Mouse (Mus musculus): ENCODE measurements around the gene Pdia6. TPM values are rescaled to one million over a fixed set of nuclear protein-coding genes. Genes with fewer than 3 reads are reported as not detected.

The Pdia6 gene
- total RNA-seq (2018; cell fraction: chromatin; rRNA removed): 100 to 1,000 TPM in 10 of 26 experiments, 10 to 100 TPM in 16; 43.7 to 144 (median 87.4) TPM
- 100 to 1,000 TPM; 106 to 240 (median 168) TPM for total RNA-seq (2018; cell fraction: cytosol; rRNA removed)
- total RNA-seq (2018; cell fraction: nucleus; rRNA removed): 100 to 1,000 TPM in 25 of 26 experiments, 10 to 100 TPM in 1; 89.1 to 383 (median 211) TPM
- 176 to 280 TPM (median 259 TPM) in 3 replicates for polyA plus RNA-seq (2018)

DNA sequence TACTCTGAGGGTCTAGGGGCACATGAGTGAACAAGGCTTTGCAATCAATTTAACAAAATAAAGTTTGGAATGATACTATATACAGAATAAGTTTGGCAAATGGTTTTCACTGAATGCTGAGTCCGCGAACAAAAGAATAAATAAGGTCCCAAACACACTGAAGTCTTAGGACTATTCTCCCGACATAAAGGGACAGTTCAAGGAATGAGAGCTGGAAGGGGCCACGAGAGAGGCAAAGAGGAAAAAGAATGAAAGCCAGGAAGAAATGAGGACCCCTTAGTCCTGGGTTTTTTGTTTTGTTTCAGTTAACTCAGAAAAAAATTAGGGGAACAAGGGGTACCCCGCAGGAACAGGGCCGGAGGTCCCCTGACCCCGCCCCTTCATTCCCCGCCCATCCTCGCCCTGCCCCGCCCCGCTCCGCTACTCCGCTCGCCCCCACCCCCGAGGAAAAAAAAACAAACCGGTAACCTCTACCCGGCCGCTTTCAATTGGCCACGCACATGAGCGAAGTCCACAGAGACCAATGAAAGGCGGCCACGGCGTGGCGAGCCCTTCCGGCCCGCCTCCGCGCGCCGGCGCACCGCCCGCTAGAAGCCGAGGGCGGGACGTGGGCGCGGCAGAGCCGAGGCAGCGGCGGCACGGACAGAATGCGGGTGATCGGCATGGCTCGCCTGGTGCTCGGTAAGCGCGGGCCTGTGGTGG is at the start of gene Pdia6:
Gene Pdia6, plus strand, starts transcription at position 575 of the 702 bp plus-strand sequence.
- H3K79me2 ChIP-seq (ENCODE audit: inconsistent target): peaks cover 45% of the 10 kb centered on the region
- peak within 1 kb of the TSS; percentile 96 for H3K4me3 ChIP-seq (ENCODE audit: inconsistent target)
- 3% methylated on average over 45 of the region's 48 CpGs for WGBS (ENCODE audit: missing documents)
- peak within 1 kb of the TSS; percentile 58 for H3K27ac ChIP-seq
- peaks cover 5% of the 10 kb centered on the region; the same call in 1 of the 2 replicates for H3K36me3 ChIP-seq (ENCODE audit: inconsistent target)

DNA sequence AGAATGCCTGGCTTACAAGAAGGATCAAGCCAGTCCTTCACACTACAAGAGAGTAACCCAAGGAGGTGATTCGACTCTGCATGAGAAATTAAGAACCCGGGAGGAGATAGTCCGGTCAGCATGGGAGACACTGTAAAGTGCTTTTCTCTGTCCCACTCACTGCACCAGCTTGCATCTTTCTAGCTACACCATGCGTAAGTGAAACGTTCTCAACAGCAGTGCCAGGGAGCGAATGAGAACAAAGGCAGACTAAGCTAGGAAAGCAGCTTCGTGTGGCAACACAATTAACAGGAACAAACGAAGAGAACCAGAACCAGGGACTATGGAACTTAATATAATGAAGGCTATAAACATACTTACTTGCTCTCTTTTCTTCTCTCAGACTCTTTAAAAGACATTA is 48.0 kb upstream of the Pdia6 start:
- WGBS (ENCODE audit: missing documents): 80% methylated on average over 7 of the region's 8 CpGs
- Histone ChIP-seq H3K27ac (no peak overlapping the region), H3K36me3 (ENCODE audit: inconsistent target) (no peaks in the 10 kb centered on the region)

DNA sequence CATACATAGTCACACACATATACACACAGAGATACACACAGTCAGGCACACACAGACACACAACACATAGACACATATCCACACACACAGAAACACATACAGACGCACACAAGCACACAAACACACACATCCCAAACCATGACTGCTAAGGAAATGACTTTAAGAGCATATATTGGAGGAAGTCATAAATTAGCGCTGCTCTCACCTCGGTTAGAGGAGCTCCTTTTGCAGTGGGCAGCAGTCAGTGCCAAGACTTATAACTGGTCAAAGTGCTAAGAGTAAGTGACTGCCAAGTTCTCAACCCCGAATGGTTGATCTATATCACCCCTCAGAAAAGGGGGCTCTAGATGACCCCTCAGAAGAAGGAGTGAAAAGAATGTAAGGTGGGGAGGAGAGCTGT is 47.2 kb upstream of the Pdia6 start:
- Histone ChIP-seq H3K27ac (no peak overlapping the region), H3K36me3 (ENCODE audit: inconsistent target) (no peaks in the 10 kb centered on the region), H3K79me2 (ENCODE audit: inconsistent target) (no peaks in the 10 kb centered on the region), H3K4me3 (ENCODE audit: inconsistent target) (no peak overlapping the region)
- 7% methylated on average over 4 of the region's 4 CpGs for WGBS (ENCODE audit: missing documents)

More for the DNA sequence above, 48.0 kb upstream of the Pdia6 start:
- Histone ChIP-seq H3K4me3 (ENCODE audit: inconsistent target) (no peak overlapping the region), H3K79me2 (ENCODE audit: inconsistent target) (no peaks in the 10 kb centered on the region)

DNA sequence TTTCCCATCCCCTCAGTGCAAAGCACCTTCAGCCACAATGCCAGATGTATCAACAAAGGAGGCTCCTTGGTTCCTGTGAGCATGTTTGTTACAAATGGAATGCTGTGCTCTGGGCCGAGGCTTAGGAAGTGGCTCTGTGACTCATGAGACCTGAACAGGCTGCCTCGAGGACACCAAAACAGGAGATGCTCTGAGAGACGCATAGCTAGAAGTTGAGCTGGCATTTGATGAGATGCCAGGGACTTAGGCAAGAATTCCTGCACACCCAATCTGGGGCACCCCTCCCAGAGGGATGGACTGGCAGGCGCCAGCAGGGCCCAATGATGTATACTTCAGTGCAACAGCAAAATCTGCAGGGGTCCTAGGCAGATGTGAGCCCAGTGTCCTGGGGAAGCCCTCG is 45.7 kb upstream of the Pdia6 start:
- Histone ChIP-seq H3K4me3 (ENCODE audit: inconsistent target) (no peak overlapping the region), H3K36me3 (ENCODE audit: inconsistent target) (no peaks in the 10 kb centered on the region), H3K27ac (no peak overlapping the region), H3K79me2 (ENCODE audit: inconsistent target) (no peaks in the 10 kb centered on the region)
- WGBS (ENCODE audit: missing documents): 86% methylated on average over 5 of the region's 5 CpGs

DNA sequence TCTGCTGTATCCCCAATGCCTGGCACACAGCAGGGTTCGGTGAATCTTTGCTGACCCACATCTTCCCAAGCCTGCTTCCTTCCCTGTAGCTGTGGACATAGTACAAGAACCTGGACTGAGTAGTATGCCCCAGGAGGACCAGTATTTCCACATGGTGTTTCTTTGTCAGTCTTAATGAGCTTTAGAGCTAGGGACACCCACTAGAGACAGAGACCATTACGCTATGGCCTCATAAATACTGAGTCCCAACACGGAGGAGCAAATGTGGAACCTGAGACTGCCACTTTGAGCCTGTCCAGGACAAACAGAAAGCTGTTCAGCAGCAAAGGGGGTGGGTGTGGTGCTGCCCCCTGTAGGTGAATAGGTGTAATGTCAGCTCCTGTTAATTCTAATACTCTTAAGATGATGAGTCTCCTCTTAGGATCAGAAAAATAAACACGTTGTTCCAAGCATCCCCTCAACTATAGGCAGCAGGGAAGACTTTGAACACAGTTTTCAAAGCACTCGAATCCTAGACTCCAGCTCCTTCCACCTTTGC is 44.4 kb upstream of the Pdia6 start:
- Histone ChIP-seq H3K36me3 (ENCODE audit: inconsistent target) (no peaks in the 10 kb centered on the region), H3K27ac (no peak overlapping the region), H3K79me2 (ENCODE audit: inconsistent target) (no peaks in the 10 kb centered on the region), H3K4me3 (ENCODE audit: inconsistent target) (no peak overlapping the region)
- 46% methylated on average over 5 of the region's 5 CpGs for WGBS (ENCODE audit: missing documents)

DNA sequence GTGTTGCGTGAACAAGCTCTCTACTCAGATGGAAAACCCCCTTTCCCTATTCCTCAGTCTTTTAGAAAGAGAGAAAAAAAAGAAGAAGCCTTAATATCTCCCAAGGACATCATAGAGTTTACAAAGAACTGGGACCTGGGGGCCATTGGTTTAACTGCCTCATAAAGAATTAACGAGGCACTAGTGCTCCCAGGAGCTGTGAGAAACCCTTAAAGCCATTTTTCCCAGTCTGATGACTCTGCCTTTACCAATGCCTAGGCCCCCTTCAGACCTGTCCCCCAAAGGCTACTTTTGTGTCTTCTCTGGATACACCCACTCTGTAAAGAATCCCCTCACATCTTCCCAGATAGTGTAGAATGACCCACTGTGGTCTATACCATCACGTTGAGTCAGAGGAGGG is 43.3 kb upstream of the Pdia6 start:
- no peaks in the 10 kb centered on the region for H3K79me2 ChIP-seq (ENCODE audit: inconsistent target)
- no peak overlapping the region for H3K4me3 ChIP-seq (ENCODE audit: inconsistent target)
- no peaks in the 10 kb centered on the region for H3K36me3 ChIP-seq (ENCODE audit: inconsistent target)
- 63% methylated on average over 3 of the region's 3 CpGs for WGBS (ENCODE audit: missing documents)
- no peak overlapping the region for H3K27ac ChIP-seq

DNA sequence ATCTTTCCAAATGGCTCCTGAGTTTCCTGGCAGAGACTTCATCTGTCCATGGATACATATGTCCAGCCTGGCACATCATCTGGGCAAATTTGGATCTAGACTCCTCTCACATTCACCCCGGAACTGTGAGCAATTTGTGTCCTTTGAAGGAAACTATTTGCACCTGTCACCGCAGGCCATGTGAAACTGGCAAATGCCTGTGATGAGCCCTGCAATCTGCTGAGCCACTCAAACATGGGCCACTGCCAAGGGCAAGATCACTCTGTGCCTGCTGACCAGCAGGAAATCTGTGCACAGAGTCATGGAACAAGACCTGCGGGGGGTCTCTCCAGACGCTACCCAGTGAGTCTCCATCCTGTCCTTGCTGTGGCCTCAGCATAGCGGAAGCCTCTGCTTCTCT is 41.3 kb upstream of the Pdia6 start:
- WGBS (ENCODE audit: missing documents): 94% methylated on average over 5 of the region's 5 CpGs
- no peak overlapping the region for H3K4me3 ChIP-seq (ENCODE audit: inconsistent target)
- no peaks in the 10 kb centered on the region for H3K79me2 ChIP-seq (ENCODE audit: inconsistent target)
- no peaks in the 10 kb centered on the region for H3K36me3 ChIP-seq (ENCODE audit: inconsistent target)
- H3K27ac ChIP-seq: no peak overlapping the region

DNA sequence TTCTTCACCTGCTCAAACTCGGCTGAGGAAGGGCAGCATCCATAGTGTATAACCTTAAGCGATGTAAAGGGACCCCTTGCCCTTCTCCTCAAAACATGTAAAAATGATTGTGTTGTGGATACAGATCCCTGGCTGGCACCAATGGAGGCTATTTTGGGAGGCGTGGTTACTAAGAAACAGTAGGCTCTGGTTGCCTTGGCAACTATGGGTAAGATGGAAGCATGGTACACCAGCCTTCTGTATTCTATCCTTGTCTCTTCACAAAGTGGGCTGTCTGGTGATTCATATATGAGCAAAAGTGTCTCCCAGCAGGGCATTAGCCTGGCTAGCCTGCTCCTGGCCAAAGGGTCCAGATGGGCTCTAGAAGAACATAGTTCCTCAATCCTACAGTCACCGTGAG is 38.4 kb upstream of the Pdia6 start:
- 78% methylated on average over 4 of the region's 4 CpGs for WGBS (ENCODE audit: missing documents)
- Histone ChIP-seq H3K79me2 (ENCODE audit: inconsistent target) (no peaks in the 10 kb centered on the region), H3K36me3 (ENCODE audit: inconsistent target) (no peaks in the 10 kb centered on the region), H3K4me3 (ENCODE audit: inconsistent target) (no peak overlapping the region), H3K27ac (no peak overlapping the region)

DNA sequence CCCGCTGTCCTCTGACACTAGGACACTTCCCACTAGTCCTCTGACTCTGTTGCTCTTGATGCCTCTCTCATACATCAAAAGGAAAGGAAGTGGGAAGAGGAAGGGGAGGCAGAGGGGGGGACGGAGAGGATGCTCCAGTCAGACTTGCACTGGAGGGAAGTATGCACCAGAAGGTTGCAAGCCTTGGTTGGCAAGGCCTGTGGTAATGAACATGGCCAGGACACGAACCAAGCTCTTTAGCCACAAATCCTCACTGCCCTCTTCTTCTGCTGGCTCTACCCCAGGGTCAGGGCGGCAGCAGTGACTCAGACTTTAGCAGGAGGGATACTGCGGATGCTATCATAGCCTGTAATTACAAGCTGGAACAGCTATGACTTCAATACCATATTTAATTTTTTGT is 35.8 kb upstream of the Pdia6 start:
- Histone ChIP-seq H3K36me3 (ENCODE audit: inconsistent target) (no peaks in the 10 kb centered on the region), H3K79me2 (ENCODE audit: inconsistent target) (no peaks in the 10 kb centered on the region), H3K27ac (no peak overlapping the region), H3K4me3 (ENCODE audit: inconsistent target) (no peak overlapping the region)
- WGBS (ENCODE audit: missing documents): 70% methylated on average over 5 of the region's 5 CpGs

DNA sequence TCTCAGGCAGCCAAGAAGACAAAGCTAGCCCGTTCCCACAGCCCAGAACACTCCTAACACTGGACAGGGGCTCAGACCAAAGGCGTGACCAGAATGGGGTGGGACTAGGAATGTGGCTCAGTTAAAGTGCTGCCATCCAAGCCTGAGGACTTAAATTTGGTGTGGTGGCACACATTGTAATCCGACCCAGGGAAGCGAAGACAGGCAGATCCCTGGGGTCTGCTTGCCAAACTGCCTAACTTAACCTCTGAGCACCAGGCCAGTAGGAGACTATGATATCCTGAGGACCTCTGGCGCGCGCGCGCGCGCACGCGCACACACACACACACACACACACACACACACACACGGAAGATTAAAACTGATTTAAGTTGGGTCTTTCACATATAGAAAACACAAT is 34.8 kb upstream of the Pdia6 start:
- WGBS (ENCODE audit: missing documents): 91% methylated on average over 12 of the region's 14 CpGs

DNA sequence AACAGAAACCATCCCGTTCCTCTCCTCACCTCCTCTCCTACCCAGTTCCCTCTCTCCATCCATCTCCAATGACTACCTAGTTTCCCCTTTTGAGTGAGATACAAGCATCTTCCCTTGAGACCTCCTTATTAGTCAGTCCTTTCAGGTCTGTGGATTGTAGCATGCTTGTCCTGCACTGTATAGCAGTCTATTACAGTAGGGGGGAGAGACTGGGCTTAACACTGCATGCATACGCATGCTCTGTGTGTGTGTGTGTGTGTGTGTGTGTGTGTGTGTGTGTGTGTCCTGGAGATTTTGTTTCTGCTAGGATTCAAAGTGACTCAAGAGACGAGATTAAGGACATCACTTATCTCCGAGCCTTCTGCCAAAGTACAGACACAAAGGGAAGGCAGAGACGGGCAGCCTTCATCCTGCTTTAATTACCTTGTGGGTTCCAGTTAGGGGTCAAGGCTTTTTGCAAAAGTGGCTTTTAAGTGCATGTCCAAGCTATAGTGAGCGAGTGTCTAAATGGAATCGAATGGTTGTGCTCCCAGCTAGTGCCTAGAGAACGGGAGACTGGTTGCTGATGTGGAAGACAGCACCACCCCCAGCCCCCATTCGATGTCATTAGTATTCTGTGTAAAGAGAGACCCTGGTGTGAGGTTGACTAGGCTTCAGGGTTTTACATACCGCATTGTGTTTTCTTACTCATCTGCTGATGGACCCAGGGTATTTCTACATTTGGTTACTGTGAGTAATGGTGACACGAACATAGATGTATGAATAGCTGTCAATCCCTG is 30.6 kb upstream of the Pdia6 start:
- Histone ChIP-seq H3K27ac (no peak overlapping the region), H3K79me2 (ENCODE audit: inconsistent target) (no peaks in the 10 kb centered on the region), H3K4me3 (ENCODE audit: inconsistent target) (no peak overlapping the region), H3K36me3 (ENCODE audit: inconsistent target) (no peaks in the 10 kb centered on the region)
- 83% methylated on average over 9 of the region's 11 CpGs for WGBS (ENCODE audit: missing documents)

More for the DNA sequence above, 34.8 kb upstream of the Pdia6 start:
- H3K27ac ChIP-seq: no peak overlapping the region
- H3K79me2 ChIP-seq (ENCODE audit: inconsistent target): no peaks in the 10 kb centered on the region
- no peaks in the 10 kb centered on the region for H3K36me3 ChIP-seq (ENCODE audit: inconsistent target)
- H3K4me3 ChIP-seq (ENCODE audit: inconsistent target): no peak overlapping the region

DNA sequence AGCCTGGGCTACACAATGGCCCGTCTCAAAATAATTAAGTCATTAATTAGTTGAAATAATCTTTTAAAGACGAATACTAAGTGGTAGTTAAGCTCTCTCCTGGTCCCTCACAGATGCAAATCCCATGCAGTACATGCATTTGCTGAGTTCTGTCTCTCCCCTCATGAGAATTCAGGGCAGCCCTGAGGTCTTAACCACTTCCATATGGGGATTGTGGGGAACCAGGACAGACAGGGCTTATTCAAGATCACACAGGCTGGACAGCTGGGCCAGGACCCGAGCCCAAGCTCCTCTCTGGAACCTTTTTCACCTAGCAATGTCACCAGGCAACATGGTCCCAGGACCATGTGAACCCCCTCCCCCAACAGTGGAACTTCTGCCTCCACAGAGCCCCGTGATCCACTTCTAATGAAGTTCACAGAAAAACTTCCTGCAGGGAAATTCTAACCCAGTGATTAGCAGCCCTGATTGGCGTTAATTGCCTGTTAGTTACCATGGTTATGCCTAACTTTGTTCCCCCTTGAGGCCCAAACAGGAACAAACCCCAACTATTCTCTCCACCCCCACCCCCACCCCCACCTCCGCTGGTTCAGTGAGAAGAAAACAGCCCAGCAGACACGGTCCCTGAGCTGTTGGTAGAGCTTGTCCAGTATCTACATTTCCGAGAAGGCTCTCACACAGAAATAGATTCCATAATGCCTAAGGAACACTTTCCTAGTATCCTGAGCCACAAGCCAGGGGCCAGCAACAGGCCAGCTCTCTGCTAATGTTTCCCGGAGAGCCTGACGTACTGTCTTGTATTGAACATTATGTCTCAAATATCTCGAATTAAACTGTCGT is 27.5 kb upstream of the Pdia6 start:
- Histone ChIP-seq H3K27ac (no peak overlapping the region), H3K4me3 (ENCODE audit: inconsistent target) (no peak overlapping the region), H3K36me3 (ENCODE audit: inconsistent target) (no peaks in the 10 kb centered on the region), H3K79me2 (ENCODE audit: inconsistent target) (no peaks in the 10 kb centered on the region)
- 48% methylated on average over 12 of the region's 12 CpGs for WGBS (ENCODE audit: missing documents)

DNA sequence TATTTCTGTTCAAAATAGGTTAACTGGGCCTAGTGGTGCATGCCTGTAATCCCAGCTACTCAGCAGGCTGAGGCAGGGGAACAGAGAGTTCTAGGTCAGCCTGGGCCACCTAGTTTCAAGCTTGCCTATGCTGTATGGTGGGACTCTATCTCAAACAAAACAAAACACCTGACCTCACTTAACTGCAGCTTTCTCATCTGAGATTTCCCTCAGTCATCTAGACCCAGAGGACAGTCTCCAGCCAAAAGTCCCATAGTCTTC is 27.0 kb upstream of the Pdia6 start:
- Histone ChIP-seq H3K36me3 (ENCODE audit: inconsistent target) (no peaks in the 10 kb centered on the region), H3K27ac (no peak overlapping the region), H3K79me2 (ENCODE audit: inconsistent target) (no peaks in the 10 kb centered on the region), H3K4me3 (ENCODE audit: inconsistent target) (no peak overlapping the region)

DNA sequence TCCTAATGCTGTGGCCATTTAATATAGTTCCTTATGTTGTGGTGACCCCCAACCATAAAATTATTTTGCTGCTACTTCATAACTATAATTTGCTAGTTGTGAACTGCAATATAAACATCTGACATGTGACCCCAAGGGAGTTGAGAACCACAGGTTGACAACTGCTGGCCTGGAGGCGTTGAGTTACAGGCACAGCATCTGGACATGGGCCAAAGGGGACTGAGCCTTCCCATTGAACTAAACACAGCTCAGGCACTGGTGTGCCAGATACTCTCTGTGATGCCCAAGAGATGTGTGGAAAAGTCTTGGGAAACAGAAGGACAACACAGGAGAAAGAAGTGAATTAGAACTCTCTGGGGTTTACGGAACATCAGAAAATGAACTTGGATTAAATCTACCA is 25.3 kb upstream of the Pdia6 start:
- Histone ChIP-seq H3K4me3 (ENCODE audit: inconsistent target) (no peak overlapping the region), H3K36me3 (ENCODE audit: inconsistent target) (no peaks in the 10 kb centered on the region), H3K27ac (no peak overlapping the region), H3K79me2 (ENCODE audit: inconsistent target) (no peaks in the 10 kb centered on the region)
- 75% methylated on average over 2 of the region's 2 CpGs for WGBS (ENCODE audit: missing documents)
